Mouse (Mus musculus): ENCODE data around the gene Gm45717.

Gene Gm45717

DNA sequence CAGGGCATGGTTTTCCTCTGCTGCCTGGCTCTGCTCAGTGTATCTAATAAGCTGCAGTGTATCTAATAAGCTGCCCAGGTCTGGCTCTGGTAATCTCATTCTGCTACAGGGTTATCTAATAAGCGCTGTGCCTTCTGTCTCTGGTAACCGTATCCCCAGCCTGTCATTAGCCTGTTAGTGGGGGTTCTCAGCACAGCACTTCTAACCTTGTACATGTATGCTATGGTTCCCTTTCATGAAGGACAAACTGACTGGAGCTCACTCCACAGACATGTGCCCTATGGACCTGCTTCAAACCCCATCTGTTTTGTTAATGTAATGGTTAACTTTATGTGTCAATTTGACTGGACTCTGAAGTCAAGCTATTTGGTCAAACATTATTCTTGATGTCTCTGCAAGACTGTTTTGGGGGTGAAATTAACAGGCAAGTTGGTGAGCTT lies 50.1 kb downstream of the Gm45717 start:
- no peak for DNase-seq (ENCODE audit: low read depth)

DNA sequence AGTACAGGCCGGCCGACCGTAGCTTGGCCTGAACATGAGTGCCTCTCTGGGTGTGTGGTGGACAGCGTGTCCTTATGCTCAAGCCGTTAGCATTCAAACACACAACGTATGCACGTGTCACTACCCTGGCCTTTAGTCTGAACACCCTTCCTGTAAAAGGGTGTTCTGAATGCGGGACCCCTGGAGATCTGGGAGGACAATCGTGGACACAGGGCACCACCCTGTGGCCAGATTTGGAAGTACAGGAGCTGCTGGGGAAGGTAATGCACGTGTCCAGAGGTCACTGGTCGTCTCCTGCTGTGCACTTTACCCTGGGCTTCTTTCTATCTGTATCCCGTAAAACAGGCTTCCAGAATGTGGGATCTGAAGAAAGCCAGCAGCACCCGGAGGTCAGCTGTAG lies 52.5 kb downstream of the Gm45717 start:
- DNase-seq (ENCODE audit: low read depth) = no peak

DNA sequence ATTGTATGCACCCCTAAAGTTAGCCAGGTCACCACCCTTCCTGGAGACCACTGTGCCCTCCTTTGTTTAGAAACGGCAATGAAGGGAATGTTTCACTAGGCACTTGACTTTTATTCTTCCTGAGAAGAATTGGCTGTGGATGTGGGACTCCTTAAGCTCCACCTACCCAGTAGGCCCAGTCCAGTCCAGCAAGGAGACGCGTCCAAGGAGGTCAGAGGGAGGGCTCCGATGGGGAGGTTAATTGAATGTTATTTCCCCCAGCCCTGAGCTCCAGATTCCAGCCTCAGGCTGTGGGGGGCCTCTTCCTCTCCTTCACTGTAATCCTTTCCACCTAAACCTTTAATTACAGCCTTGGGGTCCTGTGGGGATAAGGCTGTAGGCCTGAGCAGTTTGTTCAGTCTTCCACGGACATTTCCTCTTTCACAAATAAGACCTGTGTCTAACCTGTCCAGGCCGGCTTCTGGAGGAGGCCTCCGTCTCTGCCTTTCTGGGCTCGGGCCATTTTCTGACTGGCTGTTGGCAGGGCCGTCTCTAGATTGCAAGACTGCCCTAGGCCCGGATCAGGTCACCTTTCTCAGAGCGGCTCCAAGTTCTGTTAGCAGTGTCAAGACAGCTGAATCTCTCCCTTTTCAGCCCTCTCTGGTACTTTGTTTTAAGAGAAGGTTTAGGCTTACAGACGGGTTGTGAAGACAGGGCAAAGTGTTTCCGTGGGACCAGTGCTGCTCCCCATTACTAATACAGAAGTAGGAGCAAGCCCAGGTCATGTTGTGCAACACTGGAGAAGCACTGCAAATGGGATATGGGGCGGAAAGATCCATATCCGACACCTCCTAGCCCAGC lies 53.5 kb downstream of the Gm45717 start:
- DNase-seq (ENCODE audit: low read depth) = no peak

DNA sequence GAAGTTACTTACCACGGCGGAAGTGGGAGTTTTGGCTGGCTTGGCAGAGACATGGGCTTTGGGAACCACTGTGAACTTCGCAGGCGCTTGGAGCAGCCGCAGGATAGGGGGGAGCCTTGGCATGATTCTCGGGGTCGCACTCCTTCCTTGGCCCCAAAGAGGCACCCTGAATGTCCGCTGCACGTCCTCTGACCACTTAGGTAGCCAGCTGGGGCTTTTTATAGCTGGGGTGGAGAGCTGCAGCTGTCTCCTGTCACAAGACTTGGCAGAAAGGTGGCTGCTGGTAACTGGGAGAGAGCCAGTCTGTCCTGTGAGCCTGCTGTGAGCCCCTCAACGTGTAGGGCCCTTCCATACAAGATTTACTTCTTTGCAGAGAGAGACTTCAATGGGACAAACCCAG lies 55.5 kb downstream of the Gm45717 start, which contains the start of gene Cox8b:
Cox8b (minus strand) TSS at position 227 of the 400 bp plus-strand sequence.
- no peak for DNase-seq (ENCODE audit: low read depth)

Data from c-Kit-positive CD71-positive TER-119-negative erythroid progenitor cells, embryonic 14.5 days (primary cell).